Mouse (Mus musculus) heart, postnatal 0 days (tissue): ENCODE results near the gene Plce1.

ENCODE experiments used
- CTCF ChIP-seq: IDR thresholded peaks from 2 replicates; pipeline ENCODE4 v1.5.1; 2016; ENCODE audit warnings: antibody characterized with exemption, control low read depth, low read depth
- EP300 ChIP-seq: IDR thresholded peaks from 2 replicates; pipeline ENCODE4 v1.6.1; 2016; ENCODE audit warnings: antibody characterized with exemption, low read depth

- no peak for TF ChIP-seq CTCF
- no peak for TF ChIP-seq EP300
Measured at GRCm38 (mm10) chr19:38760441-38760840, 279.5 kb downstream of the Plce1 start.
